Mouse (Mus musculus) G1E (cell line): ENCODE results near the gene Fam186b.

Source experiments
- CTCF ChIP-seq: IDR thresholded peaks from 2 replicates; pipeline ENCODE4 v1.5.1; 2012; ENCODE audit warnings: low read depth, low read length, inconsistent platforms, mixed read lengths
- TAL1 ChIP-seq: conservative IDR thresholded peaks from 2 replicates; pipeline ENCODE4 v1.6.1; 2012; ENCODE audit warnings: low read depth, low read length, inconsistent platforms, mixed read lengths

DNA sequence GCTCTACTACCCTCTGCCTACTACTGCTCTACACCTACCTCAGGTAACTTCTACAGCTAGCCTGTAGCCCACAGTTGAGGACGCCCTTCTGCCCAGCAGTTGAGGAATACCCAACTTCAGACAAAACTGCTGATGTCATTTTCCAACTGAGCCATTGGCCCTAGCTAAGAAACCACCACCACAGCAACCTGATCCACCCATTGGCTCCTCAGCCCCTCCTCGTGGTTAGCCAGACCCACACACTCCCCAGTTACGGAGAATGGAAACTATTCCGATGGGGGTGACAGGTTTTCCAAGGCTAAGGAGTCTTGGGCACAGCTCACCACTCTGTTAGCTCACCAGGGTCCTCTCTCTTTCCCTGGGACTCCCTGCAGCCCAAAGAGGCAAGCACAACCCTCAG lies 49.3 kb upstream of the Fam186b start:
- TF ChIP-seq CTCF = no peak
- TF ChIP-seq TAL1 = no peak
